Comparison of ENCODE assay signal across 8 mouse cellular contexts in the genomic region with DNA sequence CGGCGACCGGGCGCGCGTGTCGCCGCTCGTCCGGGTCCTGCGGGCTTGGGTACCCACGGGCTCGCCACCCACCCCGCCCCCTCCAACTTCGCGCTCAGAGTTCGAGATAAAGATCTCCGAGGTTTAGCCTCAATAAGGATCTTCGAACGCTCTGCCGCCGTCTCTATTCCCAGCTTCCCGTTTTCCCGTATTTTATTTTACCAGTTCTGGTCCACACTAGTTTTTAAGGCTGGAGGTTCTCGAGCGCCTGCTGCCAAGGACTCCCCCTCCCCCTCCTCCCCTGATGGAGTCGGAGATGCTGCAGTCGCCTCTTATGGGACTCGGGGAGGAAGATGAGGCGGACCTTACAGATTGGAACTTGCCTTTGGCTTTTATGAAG. TPM values are rescaled to one million over a fixed set of nuclear protein-coding genes. Genes with fewer than 3 reads are reported as not detected.
DNase-seq lines count a peak whose midpoint lies in the region; ATAC-seq lines count a peak whose summit lies in the region.

No protein-coding gene starts in this region.

- peaks cover 23% of the 10 kb centered on the region for H3K36me3 ChIP-seq in kidney, embryonic 15.5 days
- H3K36me3 ChIP-seq in embryonic facial prominence, embryonic 13.5 days, result peaks cover 16% of the 10 kb centered on the region; the same call in 1 of the 2 replicates
- peaks cover 3% of the 10 kb centered on the region; the same call in 1 of the 2 replicates for H3K36me3 ChIP-seq in limb, embryonic 11.5 days (ENCODE audit: control insufficient read depth, insufficient read depth, low read length)
- H3K36me3 ChIP-seq in stomach, embryonic 14.5 days (ENCODE audit: control insufficient read depth, insufficient read depth, low read length), result peaks cover 2% of the 10 kb centered on the region; the same call in 1 of the 2 replicates

- no peaks in the 10 kb centered on the region for H3K9me3 ChIP-seq in kidney, embryonic 15.5 days (replicated peaks)
- no peaks in the 10 kb centered on the region for H3K9me3 ChIP-seq in embryonic facial prominence, embryonic 13.5 days
- H3K9me3 ChIP-seq in limb, embryonic 11.5 days (ENCODE audit: control insufficient read depth, low read length), result 0 out of 2 replicates have a peak, but pooled peaks cover 2% of the 10 kb centered on the region
- no peaks in the 10 kb centered on the region for H3K9me3 ChIP-seq in stomach, embryonic 14.5 days (ENCODE audit: control insufficient read depth, low read depth, low read length)

- H3K4me1 ChIP-seq in kidney, embryonic 15.5 days, result peaks cover 12% of the 10 kb centered on the region
- H3K4me1 ChIP-seq in embryonic facial prominence, embryonic 13.5 days, result peaks cover 13% of the 10 kb centered on the region
- H3K4me1 ChIP-seq in limb, embryonic 11.5 days (ENCODE audit: control insufficient read depth, insufficient read depth, low read length), result peaks cover 9% of the 10 kb centered on the region; the same call in 1 of the 2 replicates
- H3K4me1 ChIP-seq in stomach, embryonic 14.5 days (ENCODE audit: control insufficient read depth, insufficient read depth, low read length), result peaks cover 10% of the 10 kb centered on the region

- ATAC-seq in kidney, embryonic 15.5 days (replicated peaks; ENCODE audit: low FRiP score), result no peak
- ATAC-seq in embryonic facial prominence, embryonic 13.5 days (ENCODE audit: insufficient number of reproducible peaks, insufficient read depth, low FRiP score, low TSS enrichment, low read depth), result no peak
- no peak for ATAC-seq in limb, embryonic 11.5 days (ENCODE audit: insufficient number of reproducible peaks, low FRiP score, low TSS enrichment, low read depth)
- no peak for ATAC-seq in stomach, embryonic 14.5 days (ENCODE audit: insufficient number of reproducible peaks, insufficient read depth, low FRiP score, low read depth)

- H3K27me3 ChIP-seq in kidney, embryonic 15.5 days, result no peaks in the 10 kb centered on the region
- H3K27me3 ChIP-seq in embryonic facial prominence, embryonic 13.5 days, result no peaks in the 10 kb centered on the region
- H3K27me3 ChIP-seq in limb, embryonic 11.5 days (ENCODE audit: control insufficient read depth, insufficient read depth, low read length), result no peaks in the 10 kb centered on the region
- no peaks in the 10 kb centered on the region for H3K27me3 ChIP-seq in stomach, embryonic 14.5 days (ENCODE audit: control insufficient read depth, insufficient read depth, low read length)

- H3K27ac ChIP-seq in kidney, embryonic 15.5 days, result peak overlapping the region; percentile 95
- peak overlapping the region; percentile 92 for H3K27ac ChIP-seq in embryonic facial prominence, embryonic 13.5 days
- H3K27ac ChIP-seq in limb, embryonic 11.5 days (replicated peaks; ENCODE audit: low read depth, low read length), result peak overlapping the region; percentile 88
- H3K27ac ChIP-seq in stomach, embryonic 14.5 days (ENCODE audit: low read length), result peak overlapping the region; percentile 80

- peak overlapping the region; percentile 68 for H3K4me2 ChIP-seq in kidney, embryonic 15.5 days
- peak overlapping the region; percentile 80 for H3K4me2 ChIP-seq in embryonic facial prominence, embryonic 13.5 days
- H3K4me2 ChIP-seq in limb, embryonic 11.5 days (ENCODE audit: low read depth, severe bottlenecking), result peak overlapping the region; percentile 63
- peak overlapping the region; percentile 60 for H3K4me2 ChIP-seq in stomach, embryonic 14.5 days (replicated peaks; ENCODE audit: low read depth, low read length)

- peak overlapping the region; percentile 75 for H3K4me3 ChIP-seq in kidney, embryonic 15.5 days (replicated peaks)
- peak overlapping the region; percentile 83 for H3K4me3 ChIP-seq in embryonic facial prominence, embryonic 13.5 days
- peak overlapping the region; percentile 89 for H3K4me3 ChIP-seq in limb, embryonic 11.5 days (ENCODE audit: low read depth, low read length)
- peak overlapping the region; percentile 98 for H3K4me3 ChIP-seq in stomach, embryonic 14.5 days (ENCODE audit: low read depth, low read length)

- WGBS in kidney, embryonic 15.5 days, result under 1% methylated on average over 30 of the region's 30 CpGs
- WGBS in embryonic facial prominence, embryonic 13.5 days, result under 1% methylated on average over 26 of the region's 30 CpGs
- WGBS in limb, embryonic 11.5 days, result under 1% methylated on average over 30 of the region's 30 CpGs
- under 1% methylated on average over 30 of the region's 30 CpGs for WGBS in stomach, embryonic 14.5 days

- DNase-seq in kidney, adult 8-10 months, result no peak
- peak; percentile 30 for DNase-seq in Muller cell, postnatal 12 days (ENCODE audit: inconsistent ontology term)
- DNase-seq in limb, embryonic 11.5 days (ENCODE audit: low spot score), result peak; percentile 48
- no peak for DNase-seq in spleen, postnatal 4 days (ENCODE audit: low spot score in 2 of 2)
- DNase-seq in cerebellum, adult 11 months, result no peak

- peak overlapping the region; percentile 84 for H3K9ac ChIP-seq in kidney, embryonic 15.5 days
- peak overlapping the region; percentile 93 for H3K9ac ChIP-seq in embryonic facial prominence, embryonic 13.5 days
- peak overlapping the region; percentile 91 for H3K9ac ChIP-seq in limb, embryonic 11.5 days (ENCODE audit: low read length)
- H3K9ac ChIP-seq in stomach, embryonic 14.5 days (replicated peaks; ENCODE audit: low read depth, low read length), result peak overlapping the region; percentile 91

RNA-seq across cellular contexts. Expression of a gene that starts 0.8 kb away (rescaled TPM):
- polyA plus RNA-seq in kidney, embryonic 15.5 days (2015; fragmentation: Nextera tagmentation; extraction: Ambion mirVana), result 10.8 and 13.1 TPM in 2 replicates
- polyA plus RNA-seq in embryonic facial prominence, embryonic 13.5 days (2015; fragmentation: Nextera tagmentation; extraction: Ambion mirVana), result 10.8 and 12.5 TPM in 2 replicates
- polyA plus RNA-seq in limb, embryonic 11.5 days (2014; fragmentation: Nextera tagmentation; extraction: Ambion mirVana), result 13.8 and 16.2 TPM in 2 replicates
- 12.7 and 13.1 TPM in 2 replicates for polyA plus RNA-seq in stomach, embryonic 14.5 days (2014; fragmentation: Nextera tagmentation; extraction: Ambion mirVana)

RNA-seq across cellular contexts. Expression of a gene that starts 56.0 kb away (rescaled TPM):
- 0.63 and 1.1 TPM in 2 replicates for polyA plus RNA-seq in kidney, embryonic 15.5 days (2015; fragmentation: Nextera tagmentation; extraction: Ambion mirVana)
- polyA plus RNA-seq in embryonic facial prominence, embryonic 13.5 days (2015; fragmentation: Nextera tagmentation; extraction: Ambion mirVana), result 0.60 and 0.66 TPM in 2 replicates
- 0.29 and 0.60 TPM in 2 replicates for polyA plus RNA-seq in limb, embryonic 11.5 days (2014; fragmentation: Nextera tagmentation; extraction: Ambion mirVana)
- 0.29 and 0.59 TPM in 2 replicates for polyA plus RNA-seq in stomach, embryonic 14.5 days (2014; fragmentation: Nextera tagmentation; extraction: Ambion mirVana)

Comparison
In these comparisons a context has a peak if more than half of its experiments do, and no peak if none do; other contexts are left out.
1. DNase-seq: peak in Muller cell, postnatal 12 days (single experiment) and limb, embryonic 11.5 days (single experiment); none in kidney, adult 8-10 months (0 of 2), spleen, postnatal 4 days (0 of 2) and cerebellum, adult 11 months (single experiment).
2. Peak in every context shown above with its lines, with median percentiles within 50 percentile points of each other: H3K27ac ChIP-seq, H3K4me2 ChIP-seq, H3K4me3 ChIP-seq and H3K9ac ChIP-seq.